Mouse (Mus musculus): Measurements from ENCODE around the gene Icam1.

Icam1 gene

DNA sequence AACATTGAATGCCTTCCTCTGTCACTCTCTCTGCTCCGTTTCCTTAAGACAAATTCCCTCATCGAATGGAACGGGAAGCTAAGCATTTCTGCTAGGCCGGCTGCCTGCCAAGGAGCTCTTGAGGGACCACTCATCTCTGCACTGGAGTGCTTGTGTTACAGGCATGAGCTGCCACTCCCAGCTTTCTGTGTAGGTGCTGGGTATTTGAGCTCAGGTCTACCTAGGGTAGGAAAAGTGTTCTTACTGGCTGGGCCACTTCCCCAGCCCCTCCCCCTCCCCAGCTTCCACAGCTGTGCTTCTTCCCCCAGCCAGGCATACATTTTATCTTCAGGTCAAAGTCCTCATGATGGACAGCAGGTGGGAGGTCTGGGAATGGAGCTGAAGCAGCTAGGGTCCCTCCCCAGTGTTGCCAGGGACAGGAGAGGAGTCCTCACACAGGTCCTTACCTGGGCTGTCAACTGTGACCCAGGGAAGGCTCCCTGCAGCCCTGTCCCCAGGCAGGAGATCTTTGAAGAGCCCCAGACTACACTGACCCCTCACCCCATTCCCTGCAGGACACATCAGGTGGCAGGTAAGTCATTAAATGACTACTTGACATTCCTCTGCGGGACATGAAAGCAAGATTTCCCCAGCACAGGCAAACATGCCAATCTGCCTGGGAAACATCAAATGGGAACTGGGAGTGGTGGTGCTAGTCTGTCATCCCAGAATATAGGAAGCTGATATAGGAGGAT is 22.5 kb upstream of the Icam1 start:
- DNase-seq (ENCODE audit: low read depth, low spot score) = no peak

DNA sequence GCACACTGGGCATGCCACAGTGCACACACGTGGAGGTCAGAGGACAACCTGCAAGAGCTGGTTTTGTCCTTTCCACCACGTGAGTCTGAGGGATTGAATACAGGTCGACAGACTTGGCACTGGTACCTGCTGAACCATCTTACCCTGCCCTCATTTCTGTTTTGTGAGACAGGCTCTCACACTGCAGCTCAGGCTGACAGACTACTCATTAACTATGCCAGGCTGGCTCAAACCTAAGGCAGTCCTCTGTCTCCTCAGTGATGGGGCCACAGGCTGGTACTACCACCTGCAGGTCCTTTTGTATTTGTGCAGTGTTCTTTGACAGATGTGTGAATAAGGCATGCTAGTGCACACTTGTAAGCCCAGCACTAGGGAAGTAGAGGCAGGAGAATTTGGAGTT is 20.7 kb upstream of the Icam1 start:
- peak; percentile 42 for DNase-seq (ENCODE audit: low read depth, low spot score)

DNA sequence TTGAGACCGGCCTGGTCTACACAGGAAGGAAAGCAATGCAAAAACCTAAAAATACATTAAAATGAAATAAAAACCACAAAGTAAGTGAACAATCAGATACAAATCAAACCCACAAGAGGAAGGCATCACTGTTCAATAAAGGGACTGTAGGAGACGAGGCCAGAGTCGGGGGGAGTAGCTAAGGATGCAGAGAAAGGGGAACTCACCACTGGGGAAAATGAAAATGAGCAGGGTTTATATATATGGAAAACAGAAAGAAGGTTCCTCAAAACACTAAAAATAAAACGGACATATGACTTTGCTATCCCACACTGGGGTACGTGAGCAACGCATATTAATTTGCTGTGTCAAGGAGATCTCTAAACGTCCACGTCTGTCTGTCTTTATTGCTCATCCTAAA is 18.7 kb upstream of the Icam1 start:
- no peak for DNase-seq (ENCODE audit: low read depth, low spot score)

DNA sequence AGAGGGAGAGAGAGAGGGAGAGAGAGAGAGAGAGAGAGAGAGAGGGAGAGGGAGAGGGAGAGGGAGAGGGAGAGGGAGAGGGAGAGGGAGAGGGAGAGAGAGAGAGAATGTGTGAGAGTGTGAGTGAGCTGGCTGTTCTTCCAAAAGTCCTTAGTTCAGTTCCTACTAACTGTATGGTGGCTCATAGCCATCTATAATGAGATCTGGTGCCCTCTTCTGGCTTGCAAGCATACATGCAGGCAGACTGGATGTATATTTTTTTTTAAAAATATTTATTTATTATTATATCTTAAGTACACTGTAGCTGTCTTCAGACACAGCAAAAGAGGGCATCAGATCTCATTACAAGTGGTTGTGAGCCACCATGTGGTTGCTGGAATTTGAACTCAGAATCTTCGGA is 17.4 kb upstream of the Icam1 start:
- peak; percentile 37 for DNase-seq (ENCODE audit: low read depth, low spot score)

DNA sequence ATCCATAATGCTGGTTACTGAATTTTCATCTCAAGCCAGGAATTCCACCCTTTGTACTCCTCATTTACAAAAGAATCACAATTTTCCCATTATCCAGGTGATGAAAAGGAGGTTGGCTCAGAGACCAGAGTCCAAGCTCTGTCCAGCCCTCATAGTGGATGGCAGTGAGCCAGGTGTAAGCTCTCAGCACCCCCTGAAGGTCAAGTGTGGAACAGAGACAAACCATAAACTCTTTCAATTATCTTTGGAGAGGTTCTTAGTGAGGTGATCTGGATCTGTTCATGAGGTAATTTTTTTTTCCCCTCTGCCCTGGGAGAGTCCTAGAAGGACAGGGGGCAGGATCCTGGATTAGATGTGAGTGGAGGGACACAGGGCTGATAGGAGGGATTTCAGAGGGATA is 15.0 kb upstream of the Icam1 start:
- DNase-seq (ENCODE audit: low read depth, low spot score) = peak; percentile 71

DNA sequence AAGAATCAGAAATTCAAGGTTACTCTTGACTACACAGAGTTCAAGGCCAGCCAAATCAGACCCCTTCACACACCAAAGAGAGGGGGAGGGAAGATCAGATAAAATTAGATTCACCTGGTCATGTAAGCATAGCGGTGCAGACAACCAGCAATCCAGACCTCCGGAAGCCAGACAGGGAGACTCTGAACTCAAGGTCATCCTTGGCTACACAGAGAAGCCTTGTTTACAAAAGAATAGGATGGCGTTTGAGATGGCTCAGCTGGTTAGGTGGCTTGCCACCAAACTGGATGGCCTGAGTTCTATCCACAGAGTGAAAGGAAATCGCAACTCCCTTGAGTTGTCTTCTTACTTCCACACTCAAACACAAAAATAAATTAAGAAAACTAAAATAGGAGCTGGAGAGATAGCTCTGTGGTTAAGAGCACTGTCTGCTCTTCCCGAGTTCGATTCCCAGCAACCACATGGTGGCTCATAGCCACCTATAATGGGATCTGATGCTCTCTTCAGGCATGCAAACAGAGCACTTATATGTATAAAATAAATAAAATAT is 14.1 kb upstream of the Icam1 start:
- DNase-seq (ENCODE audit: low read depth, low spot score) = peak; percentile 89

DNA sequence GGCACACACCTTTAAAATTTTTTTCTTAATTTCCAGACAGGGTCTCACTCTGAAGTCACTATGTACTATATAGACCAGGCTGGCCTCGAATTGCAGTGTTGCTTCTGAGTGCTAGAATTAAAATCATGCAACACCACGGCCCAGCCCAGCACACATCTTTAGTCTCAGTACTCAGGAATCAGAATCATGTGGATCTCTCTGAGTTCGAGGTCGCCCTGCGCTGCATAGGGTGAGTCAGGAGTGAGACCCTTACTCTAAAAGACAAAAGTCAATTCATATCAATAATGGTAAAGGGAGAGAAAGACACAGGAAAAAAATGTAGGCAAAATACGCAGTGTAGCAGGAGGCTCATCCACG is 13.5 kb upstream of the Icam1 start:
- no peak for DNase-seq (ENCODE audit: low read depth, low spot score)

DNA sequence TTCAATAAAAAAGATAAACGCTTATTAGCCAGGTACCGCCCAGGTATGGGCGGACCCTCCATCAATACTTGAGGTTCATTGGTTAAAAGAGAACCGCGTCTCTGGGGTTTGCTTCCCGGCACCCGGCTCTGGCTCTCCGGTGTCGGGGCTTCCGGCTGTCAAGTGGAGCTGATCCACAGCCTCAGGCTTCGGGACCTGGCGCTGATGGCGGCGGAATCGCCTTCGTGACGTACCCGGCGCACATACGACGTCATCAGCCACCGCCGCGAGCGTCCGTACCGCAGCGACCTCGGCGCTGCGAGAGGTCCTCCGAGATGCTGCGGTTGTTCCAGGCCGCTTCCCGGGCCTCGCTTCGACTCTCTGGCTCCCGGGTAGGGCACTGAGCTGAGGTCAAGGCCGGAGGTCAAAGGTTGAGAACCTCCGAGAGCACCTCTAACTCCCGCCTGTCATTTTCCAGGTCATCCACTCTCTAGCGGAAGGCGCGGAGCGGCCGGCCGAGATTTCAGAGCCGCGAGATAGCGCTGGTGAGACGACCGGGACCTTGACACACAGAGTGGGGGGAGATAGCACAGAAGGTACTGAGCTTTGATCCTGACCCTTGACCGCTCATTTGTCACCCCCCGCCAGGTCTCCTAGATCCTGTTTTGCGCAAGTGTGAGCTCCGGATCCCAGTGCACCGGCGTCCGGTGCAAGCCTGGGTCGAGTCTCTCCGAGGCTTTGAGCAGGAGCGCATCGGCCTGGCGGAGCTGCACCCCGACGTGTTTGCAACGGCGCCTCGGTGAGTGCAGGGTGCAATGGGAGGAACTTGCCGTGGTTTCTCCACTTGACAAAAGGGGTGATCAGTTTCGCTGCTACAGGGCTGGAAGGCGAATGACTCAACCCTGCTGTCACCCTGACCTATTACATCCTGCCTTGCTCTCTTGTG is 12.9 kb upstream of the Icam1 start, which contains the start of gene Mrpl4:
Gene Mrpl4, plus strand, starts transcription at position 112 of the 925 bp plus-strand sequence.
- DNase-seq (ENCODE audit: low read depth, low spot score) = peak; percentile 94

DNA sequence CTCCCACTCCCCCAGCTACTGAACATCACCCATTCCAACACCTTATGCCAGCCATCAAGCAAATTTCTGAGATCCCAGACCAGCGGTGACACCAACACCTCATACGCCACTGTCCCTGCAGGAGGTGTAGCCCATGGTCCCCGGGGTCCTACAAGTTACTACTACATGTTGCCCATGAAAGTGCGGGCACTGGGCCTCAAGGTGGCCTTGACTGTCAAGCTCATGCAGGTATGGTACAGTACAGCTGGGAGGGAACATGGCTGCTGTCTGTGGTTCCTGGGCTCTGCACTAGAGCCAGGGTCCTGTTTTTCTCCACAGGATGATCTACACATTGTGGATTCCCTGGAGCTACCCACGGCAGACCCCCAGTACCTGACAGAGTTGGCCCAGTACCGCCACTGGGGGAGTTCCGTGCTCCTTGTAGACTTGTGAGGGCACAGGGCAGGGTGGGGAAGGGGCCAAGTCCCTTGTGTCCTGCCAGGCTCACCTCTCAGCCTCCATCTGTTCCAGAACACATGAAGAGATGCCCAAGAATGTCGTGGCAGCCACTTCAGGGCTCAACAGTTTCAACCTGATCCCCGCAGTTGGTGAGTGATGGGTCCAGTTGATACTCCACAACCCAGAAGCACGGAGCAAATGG is 8.4 kb upstream of the Icam1 start:
- no peak for DNase-seq (ENCODE audit: low read depth, low spot score)

DNA sequence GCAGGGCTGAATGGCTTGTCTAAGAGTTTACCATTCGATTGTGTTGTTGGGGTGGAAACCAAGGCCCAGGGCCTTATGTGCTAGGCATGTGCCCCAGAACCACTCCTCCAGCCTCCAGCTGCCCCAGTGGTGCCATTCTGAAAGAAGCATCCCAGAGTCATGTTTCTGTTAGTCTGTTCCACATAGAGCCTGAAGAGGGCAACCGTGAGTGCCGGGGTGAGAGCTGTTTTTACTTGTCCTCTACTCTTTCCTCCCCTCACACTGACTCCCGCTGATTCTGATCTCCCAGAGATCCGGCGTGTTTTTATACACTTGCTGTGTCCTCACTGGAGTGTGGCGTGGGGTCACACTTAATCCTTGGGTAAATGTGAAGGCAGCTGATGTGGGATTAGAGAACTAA is 7.8 kb upstream of the Icam1 start:
- peak; percentile 75 for DNase-seq (ENCODE audit: low read depth, low spot score)

DNA sequence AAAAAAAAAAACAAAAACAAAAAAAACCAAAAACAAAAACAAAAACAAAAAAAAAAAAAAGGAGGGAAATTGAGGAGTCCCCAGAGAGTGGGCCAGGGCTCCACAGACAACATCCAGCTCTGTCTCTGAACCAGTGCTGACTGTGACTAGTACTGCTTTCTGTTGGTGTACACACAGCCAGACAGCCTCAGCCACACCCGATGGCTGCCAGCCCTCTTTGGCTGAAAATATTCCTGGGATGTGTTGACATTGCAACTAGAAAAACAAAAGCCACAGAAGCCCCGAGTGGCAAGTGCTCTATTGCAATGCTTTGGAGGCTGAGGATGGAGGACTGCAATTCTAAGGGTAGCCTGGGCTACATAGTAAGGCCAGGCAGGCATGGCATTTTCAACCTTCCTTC is 5.4 kb upstream of the Icam1 start:
- DNase-seq (ENCODE audit: low read depth, low spot score) = no peak

DNA sequence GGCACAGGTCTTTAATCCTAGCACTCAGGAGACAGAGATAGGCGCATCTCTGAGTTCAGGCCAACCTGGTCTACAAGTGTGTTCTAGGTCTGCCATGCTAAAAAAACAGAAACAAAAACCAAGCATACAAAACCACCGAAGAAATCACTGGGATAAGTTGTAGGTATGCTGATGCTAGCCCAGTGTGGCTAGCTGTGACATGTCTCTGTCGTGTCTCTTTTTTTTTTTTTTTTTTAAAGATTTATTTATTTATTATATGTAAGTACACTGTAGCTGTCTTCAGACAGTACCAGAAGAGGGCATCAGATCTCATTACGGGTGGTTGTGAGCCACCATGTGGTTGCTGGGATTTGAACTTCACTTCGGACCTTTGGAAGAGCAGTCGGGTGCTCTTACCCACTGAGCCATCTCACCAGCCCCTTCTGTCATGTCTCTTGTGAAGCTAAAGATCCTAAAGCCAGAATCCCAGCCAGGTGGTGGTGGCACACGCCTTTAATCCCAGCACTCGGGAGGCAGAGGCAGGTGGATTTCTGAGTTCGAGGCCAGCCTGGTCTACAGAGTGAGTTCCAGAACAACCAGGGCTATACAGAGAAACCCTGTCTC is 4.7 kb upstream of the Icam1 start:
- DNase-seq (ENCODE audit: low read depth, low spot score) = peak; percentile 34

DNA sequence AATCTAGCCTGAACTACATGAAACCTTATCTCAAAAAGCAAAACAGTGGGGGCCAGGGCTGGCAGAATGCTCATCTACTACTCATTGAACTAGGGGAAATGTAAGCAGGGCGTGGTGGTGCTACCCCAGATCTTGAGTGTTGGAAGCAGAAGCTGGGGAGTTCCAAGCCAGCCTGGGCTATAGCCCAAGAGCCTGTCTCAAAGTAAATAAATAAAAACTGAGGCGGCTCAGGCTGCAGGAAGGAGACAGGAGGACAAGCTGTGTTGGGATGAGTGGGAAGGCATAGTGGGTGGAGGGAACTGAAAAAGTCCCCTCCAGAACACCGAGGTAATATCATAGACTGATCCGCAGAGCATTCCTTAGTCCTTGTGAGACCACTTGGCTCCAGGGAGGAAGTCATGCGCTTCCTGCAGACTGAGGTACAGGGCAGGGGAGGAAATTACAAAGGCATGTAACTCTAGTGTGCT is 3.9 kb upstream of the Icam1 start:
- no peak for DNase-seq (ENCODE audit: low read depth, low spot score)

DNA sequence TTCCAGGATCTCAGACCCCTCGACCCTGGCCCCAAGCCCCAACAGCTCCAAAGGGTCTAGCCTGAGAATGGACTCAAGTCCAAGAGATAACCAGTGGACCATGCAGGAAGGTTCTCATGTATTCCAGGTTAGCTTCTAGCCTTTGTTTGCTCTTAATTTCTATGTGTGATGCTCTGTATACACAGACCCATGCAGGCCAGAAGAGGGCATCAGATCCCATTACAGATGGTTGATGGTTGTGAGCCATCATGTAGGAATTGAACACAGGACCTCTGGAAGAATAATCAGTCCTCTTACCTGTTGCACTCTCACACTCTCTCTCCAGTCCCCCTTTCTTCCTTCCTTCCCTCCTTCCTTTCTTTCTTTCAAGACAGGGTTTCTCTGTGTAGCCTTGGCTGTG is 3.4 kb upstream of the Icam1 start:
- no peak for DNase-seq (ENCODE audit: low read depth, low spot score)

DNA sequence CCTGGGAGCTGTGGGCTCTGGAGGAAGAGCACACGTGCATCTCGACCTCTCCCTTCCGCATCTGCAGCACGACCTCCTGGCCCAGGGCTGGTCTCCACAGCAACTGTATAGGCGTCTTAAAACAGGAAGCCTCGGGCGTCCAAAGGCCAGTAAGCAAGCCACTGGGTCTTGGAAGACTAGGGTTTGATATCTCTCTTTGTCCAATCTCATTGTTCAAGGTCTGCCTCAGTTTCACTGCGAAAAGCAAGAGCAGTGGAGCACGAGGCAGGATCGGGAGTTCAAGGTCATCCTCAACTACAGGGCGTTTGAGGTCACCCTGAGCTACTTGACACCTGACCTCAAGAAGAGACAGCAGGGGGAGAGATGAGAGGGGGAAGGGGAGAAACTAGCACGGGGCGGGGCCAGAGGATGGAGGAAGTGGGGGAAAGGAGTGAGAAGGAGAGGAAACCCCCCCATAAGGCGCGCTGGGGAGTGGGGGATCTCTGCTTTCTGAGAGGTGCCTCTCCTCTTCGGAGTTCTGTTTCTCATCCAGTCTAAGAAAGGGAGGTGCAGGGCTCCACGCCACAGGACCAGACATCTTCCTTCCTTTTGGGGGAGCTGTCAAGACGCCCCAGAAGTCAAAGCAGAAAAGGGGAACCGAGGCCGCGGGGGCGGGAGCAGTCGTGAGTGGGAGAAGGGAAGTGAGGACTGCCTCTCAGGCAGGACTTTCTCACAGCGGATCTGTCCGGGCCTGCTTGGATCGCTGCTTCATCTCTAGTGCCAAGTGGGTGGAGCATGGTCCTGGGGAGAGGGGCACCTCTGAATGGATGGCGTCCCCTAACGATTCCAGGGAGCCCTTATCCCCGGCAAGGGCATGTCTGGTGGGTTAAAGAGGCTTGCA is 854 bp upstream of the Icam1 start:
- peak; percentile 93 for DNase-seq (ENCODE audit: low read depth, low spot score)

DNA sequence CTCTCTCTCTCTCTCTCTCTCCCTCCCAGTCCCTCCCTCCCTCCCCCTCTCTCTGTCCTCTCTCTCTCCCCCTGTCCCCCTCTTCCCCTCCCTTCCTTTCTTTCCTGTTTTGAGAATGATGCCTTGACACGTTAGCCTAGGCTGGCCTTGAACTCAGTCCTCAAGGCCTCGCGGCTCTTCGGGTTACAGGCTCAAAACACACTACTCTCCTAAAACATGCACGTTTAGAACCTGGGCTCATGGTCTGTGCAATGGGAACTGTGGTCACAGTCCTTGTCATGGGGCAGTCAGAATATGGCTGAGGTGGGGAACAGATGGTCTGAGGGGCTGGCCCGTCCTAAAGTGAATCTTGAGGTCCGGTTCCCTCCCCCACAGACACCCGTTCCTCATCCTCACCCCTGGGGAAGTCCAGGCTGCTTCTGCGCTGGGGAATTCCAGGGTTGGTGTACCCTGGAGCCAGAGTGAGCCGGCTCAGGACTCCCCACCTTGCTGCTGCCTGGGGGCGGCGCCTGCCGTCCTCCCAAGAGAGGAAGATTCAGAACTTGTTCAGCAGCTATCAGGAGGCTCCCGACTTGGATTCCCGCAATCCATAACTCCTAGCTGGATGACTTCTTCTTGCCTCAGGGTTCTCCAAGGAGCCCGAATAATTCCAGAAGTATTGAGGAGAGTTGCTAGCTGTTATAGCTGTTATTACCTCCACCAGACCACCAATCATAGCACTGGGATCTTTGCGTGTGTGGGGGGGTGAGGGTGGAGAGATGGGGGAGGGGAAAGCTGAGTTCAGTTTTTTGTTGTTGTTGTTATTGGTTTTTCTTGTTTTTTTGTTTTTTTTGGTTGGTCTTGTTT is 769 bp downstream of the Icam1 start:
- peak; percentile 82 for DNase-seq (ENCODE audit: low read depth, low spot score)

DNA sequence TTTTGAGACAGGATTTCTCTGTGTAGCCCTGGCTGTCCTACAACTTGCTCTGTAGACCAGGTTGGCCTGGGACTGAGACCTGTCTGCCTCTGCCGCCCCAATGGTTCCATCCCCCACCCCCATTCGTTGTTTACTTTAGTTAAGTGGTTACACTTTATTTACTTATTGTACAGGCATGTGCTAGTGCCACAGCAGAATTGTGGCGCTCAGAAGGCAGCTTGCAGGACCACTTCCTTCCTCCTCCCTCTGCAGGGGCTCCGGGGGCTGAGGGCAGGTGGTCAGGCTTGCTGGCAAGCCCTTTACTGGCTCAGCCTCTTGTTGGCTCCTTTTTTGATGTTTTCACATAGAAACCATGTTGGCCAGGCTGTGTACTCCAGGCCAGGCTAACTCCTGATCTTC is 1.4 kb downstream of the Icam1 start:
- DNase-seq (ENCODE audit: low read depth, low spot score) = no peak

DNA sequence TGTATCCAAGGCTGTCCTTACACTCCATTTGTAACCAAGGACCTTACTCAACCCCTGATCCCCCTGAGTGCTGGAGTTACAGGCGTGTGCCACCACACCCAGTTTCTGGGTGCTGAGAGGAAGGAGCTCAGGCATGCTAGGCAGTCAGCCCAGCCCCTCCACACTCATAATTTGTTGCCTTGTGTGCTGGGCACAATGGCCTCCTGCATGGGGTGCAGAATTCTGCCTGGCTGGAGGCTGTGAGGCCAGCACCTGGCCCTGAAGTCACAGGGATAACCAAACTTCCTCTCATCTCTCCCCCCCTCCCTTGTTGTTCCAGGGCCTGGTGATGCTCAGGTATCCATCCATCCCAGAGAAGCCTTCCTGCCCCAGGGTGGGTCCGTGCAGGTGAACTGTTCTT is 2.8 kb downstream of the Icam1 start:
- DNase-seq (ENCODE audit: low read depth, low spot score) = no peak

DNA sequence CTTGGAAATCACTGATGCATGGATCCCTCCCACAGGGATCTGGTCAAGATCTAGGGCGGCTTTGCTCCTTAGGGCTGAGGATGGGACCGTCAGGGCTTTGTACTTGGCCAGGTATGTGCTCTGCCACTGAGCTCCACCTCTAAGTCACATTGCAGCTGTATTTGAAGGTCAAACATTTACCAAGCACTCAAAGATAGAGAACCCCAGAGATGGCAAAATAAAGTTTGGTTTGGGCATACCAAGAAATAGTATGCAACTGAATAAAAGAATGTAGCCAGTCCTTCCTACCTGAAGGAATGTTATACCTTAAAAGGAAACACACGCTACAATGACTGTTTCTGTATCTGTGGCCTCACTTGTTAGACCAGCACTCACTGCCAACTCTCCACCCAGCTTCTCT is 5.6 kb downstream of the Icam1 start:
- DNase-seq (ENCODE audit: low read depth, low spot score) = no peak

DNA sequence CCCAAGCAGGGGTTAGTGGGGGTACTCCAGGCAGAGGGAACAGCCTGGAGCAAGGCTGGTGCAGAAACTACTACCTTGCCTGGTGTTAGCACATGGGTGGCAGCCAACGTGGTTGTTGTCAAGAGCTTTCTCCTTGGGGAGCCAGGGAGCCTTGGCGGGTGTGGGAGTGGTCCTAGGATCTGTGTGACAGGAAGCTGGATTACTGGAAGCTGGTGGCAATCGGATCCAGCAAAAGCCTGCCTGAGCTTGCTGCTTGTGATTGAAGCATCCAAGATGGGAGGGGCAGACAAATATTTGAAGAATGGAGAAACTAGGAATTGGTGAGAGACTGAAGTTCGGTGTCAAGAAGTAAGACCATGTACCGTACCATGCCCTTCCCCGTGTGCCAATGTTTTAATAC is 6.5 kb downstream of the Icam1 start:
- DNase-seq (ENCODE audit: low read depth, low spot score) = peak; percentile 83

All from R1 (cell line).